Mouse (Mus musculus) G1E (cell line): ENCODE data around the gene Tfcp2l1.

Source experiments
- CTCF ChIP-seq: IDR thresholded peaks from 2 replicates; pipeline ENCODE4 v1.5.1; 2012; ENCODE audit warnings: low read depth, low read length, inconsistent platforms, mixed read lengths
- GATA1 ChIP-seq: IDR thresholded peaks from 2 replicates; pipeline ENCODE4 v1.6.1; 2012; ENCODE audit warnings: borderline replicate concordance, low read length, inconsistent platforms, mixed read lengths
- POLR2AphosphoS5 ChIP-seq: IDR thresholded peaks from 2 replicates; pipeline ENCODE4 v1.6.1; 2012; ENCODE audit warnings: low read depth, low read length, inconsistent platforms; ENCODE audit not compliant: insufficient replicate concordance

DNA sequence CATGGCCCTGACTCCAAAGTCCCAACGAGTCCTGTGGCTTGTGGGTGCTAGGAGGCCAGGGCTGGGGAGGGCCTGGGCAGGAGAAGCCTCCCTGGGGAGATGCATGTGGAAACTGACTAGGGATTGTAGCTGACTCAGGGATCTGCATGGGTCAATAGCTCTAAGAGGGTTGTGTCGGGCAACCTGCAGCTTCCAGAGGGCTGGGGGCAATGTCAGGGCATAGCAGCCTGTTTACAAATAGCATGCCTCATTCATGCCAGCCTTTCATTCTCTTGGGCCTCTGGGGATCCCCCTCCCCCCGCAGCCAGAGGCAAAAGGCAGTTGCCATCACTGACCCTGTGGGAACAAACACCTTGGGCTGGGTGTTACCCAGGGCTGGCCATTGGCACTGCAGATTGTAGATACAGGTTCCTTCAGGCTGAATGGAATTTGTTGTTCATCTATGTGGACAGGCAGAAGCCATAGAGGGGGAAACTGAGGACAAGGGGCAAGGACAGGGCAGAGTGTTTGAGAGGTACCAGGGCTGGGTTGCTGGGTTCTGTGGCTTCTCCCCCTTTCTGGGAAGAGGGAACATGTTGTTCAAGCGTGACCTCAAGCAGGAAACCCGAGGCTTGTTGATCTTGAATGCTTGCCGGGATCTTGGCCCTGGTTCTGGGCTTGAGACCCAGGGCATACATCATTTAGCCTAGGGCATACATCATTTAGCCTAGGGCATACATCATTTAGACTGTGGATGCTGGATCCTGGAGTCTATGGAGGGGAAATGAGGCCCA is 71.6 kb downstream of the Tfcp2l1 start:
- no peak for TF ChIP-seq CTCF
- TF ChIP-seq POLR2AphosphoS5 = no peak
- TF ChIP-seq GATA1 = no peak
